Mouse (Mus musculus) hematopoietic stem cell, adult 5-6 weeks (primary cell): ENCODE measurements around the gene Gpd1. TPM values are rescaled to one million over a fixed set of nuclear protein-coding genes. Genes with fewer than 3 reads are reported as not detected.

ENCODE experiments used
- ATAC-seq, 2 experiments: fragments of 125-278 bp in 1 of 2; replicated peaks in 1 of 2; 2 replicates each; pipeline ENCODE4 v1.8.0; 2016 to 2017; ENCODE audit warnings: inconsistent platforms in 2 of 2, mild to moderate bottlenecking in 2 of 2, moderate number of reproducible peaks in 2 of 2, low read depth in 1 of 2, moderate TSS enrichment in 1 of 2; ENCODE audit not compliant: low FRiP score in 2 of 2, poor library complexity in 2 of 2, severe bottlenecking in 2 of 2, insufficient read depth in 1 of 2, low TSS enrichment in 1 of 2
- total RNA-seq: library from RNA; stranded (forward); fragments of 172-1452, 232-1000 nt; gene quantifications from 2 replicates; pipeline ENCODE4 v1.2.3, GENCODE M21; 2017

Gpd1 gene
- total RNA-seq = 0.74 and 1.7 TPM in 2 replicates

DNA sequence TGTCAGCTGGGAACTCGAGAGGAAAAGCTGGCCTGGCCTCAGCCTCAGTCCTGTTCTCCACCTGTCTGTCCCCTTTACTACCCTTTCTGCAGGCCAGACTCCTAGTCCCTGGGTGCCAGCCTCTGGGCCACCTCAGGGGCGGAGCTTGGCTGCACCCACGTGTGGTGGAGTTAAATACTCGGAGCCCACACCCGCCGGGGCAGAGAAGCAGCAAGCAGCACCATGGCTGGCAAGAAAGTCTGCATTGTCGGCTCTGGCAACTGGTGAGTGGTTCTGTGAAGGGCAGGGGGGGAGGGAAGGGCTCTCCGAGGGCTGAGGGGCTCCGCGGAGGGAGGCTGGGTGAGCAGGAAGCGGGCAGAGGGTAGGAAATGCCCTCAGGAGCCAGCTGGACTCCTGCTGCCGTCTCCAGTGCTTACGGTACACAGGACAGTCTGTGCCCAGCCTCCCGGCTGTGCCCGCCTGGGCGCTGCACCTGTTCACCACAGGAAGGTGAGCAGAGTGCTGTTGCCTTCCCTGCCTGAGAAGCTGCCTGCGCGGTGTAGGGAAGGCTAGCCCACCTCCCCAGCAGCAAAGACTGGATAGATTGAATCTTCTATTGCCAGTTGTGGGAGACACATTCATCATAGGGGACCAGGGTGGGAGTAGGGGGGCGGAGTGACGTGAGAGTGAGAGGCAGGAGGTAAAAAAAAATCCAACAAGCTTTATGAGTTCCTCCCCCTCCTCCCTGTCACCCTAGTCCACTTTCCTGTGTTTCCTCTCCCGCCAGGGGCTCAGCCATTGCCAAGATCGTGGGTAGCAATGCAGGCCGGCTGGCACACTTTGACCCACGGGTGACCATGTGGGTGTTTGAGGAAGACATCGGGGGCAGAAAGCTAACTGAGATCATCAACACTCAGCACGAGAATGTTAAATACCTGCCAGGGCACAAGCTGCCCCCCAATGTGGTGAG, at the start of gene Gpd1:
Gene Gpd1 (plus strand): TSS at position 130 of the 949 bp plus-strand sequence.
- ATAC-seq = peak; percentile 44 to 50

DNA sequence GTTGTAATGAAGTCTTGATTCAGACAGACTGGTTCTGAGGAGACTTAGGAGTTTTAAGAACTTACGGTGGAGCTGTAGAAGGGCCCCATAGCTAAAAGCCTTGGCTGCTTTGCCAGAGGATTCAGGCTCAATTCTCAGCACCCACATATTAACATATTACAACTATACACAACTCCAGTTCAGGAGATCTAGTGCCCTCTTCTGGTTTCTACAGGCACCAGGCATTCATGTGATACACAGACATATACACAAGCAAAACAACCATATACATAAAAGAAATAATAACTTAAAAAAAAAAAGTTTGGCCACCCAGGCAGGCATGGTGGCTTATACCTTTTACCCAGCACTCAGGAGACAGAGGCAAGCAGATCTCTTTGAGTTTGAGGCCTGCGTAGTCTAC, 49.8 kb upstream of the Gpd1 start:
- no peak for ATAC-seq

DNA sequence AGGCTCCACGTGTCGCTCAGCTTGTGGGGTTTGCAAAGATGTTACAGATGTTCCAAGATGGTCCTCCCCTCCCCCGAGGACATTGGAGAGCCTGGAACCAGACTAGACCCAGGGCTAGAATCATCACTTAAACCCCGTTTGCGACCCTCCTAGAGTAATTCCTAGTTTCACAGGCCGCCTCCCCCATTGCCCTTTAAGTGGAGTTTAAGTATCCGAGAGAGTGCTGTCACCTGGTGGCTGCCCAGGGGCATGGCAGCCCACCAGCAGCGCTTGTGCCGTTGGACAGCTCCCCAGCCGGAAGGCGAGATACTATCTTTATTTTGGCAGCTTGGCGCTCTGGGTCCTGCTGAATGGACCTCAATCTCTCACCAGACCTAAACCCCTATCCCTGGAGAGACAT, 48.4 kb upstream of the Gpd1 start:
- ATAC-seq = peak; percentile 58 to 63; a peak in 3 of 4 replicates

DNA sequence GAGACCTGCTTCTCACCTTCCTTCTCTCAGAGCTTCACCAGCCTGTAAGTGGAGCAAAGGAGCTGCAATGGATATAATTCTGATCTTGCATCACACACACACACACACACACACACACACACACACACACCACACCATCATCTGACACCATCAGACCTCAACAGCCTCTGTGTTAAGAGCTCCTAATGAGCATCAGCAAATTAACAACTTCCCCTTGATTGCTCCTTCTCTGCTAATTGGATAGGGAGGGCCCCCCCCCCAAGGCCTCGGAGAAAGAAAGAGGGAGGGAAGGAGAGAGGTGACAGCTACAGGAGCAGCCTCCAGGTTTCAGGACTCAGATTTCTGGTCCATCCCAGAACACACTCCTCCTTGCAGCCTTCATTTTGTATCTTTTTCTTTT, 47.9 kb upstream of the Gpd1 start:
- no peak for ATAC-seq

DNA sequence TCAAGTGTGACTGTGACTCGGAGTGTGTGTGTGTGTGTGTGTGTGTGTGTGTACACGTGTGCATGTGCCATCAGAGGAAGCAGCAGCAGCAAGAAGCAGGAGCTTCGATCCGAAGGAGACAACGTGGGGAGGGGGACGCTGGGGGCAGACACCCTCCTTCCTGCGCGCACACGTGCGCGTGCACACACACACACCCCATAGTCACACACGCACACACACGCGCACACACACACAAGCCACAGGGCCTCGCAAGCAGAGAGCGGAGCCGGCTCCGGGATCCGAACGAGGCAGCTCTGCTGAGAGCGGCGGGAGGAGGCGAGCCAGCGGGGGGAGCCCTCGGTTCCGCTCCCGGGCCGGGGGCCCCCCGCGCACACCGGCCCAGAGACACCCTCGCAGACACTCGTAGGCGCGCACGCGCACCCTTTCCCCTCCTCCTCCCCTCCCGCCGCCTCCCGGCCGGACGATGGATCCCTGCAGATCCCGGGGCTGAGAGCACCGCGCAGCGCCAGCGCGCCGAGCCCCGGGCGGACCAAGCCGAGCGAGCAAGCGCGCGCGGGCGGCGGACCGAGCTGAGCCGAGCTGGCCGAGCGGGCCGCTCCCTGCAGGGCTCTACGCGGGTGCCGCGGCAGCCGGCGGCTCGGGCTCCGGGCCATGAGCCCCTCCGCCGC, 47.0 kb upstream of the Gpd1 start, which contains the start of gene Asic1:
Gene Asic1 (plus strand): TSS at position 215 of the 668 bp plus-strand sequence.
- ATAC-seq = no peak

DNA sequence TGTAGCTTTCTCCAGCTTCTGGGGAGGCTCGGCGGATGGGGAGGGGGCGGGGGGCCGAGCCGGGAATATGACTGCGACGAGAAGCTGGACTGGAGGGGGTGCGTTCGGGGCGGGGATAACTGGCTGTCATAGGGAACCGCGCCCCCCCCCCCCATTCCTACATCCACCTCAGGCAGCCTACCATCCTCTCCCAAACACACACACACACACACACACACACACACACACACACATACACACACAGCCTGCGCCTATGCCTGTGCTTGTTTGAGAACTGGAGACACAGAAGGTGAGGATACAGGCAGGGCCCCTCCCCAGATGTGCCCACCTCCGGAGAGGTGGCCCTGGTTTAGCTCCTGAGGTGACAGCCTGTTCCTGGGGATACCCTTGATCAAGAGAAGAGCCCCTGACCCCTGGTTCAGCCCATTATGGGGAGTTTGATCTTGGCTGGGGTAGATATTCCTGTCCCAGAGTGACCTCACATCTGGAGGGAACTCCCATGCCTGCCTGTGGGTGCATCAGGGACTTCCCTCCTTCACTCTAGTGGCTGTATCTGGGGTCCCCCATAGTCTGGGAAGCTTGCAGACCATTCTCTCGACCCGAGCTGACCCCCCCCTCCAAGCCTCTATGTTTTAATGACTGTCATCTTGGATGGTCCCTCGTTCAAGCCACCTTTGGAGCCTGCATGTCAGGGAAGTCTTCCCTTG, 46.2 kb upstream of the Gpd1 start:
- ATAC-seq = no peak

DNA sequence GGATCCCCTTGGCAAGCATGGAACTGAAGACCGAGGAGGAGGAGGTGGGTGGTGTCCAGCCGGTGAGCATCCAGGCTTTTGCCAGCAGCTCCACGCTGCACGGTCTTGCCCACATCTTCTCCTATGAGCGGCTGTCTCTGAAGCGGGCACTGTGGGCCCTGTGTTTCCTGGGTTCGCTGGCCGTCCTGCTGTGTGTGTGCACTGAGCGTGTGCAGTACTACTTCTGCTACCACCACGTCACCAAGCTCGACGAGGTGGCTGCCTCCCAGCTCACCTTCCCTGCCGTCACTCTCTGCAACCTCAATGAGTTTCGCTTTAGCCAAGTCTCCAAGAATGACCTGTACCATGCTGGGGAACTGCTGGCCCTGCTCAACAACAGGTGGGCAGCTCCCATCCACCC, 45.5 kb upstream of the Gpd1 start:
- peak in 1 of 2 experiments; percentile 19; a peak in 1 of 4 replicates for ATAC-seq

DNA sequence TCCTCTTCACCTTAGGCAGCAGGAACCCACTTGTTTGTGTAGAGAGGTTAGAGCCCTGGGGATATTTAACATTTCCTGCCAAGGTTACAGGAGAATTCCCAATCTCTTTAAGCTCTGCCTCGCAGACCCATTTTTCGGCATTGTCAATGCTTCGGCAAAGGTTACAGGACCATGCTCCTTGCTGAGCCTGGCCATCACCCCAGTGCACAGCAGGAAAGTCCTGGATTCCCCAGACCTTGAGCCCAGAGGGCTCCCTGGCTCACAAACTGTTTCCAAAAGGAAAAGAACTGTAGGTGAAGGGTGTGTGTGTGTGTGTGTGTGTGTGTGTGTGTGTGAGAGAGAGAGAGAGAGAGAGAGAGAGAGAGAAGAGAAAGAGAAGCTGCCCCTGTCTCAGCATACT, 42.4 kb upstream of the Gpd1 start:
- no peak for ATAC-seq

DNA sequence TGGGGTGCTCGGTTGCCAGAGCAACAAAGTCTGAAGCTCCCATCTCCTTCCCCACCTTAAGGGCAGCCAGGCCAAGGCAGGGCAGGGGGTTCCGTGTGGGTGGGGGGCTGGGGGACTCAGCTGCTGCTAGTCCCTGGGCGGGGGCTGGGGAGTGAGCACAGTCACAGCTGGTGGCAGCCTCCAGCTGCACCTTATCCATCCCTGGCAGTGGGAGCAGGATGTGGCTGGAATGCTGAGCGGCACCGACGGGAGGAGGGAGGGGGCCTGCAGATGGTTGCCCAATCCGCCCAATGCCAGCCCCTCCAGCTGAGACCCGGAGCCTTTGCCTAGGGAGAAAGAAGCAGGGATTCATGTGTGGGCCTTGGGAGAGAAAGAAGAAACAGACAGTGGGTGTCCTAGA, 40.2 kb upstream of the Gpd1 start:
- no peak for ATAC-seq

DNA sequence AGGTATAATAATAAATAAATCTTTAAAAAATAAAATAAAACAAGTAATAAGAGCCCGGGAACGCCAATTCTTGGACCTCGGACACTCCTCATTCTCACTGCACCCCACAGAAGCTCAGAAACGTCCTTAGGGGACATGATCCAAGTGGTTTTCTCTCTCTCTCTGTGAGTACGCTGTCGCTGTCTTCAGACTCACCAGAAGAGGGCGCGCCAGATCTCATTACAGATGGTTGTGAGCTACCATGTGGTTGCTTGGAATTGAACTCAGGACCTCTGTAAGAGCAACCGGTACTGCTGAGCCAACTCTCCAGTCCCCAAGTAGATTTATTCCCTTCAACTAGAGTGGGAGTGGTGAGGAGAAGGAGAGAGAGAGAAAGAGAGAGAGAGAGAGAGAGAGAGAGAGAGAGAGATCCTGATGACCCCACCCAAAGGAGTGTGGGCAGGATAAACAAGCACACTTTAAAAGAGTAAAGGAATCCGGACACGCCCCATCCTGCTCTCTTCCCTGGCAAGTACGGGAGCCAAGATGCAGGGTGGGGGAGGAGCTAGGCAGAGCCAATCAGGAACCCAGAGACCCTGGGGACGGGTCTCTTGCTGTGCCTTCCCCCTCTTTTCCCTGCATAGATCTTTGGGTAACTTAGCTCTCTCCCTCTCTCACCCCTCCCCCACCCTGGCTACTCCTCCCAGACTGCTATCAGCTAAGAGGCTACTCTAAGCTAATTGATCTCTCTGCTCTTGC, 39.1 kb upstream of the Gpd1 start:
- no peak for ATAC-seq

DNA sequence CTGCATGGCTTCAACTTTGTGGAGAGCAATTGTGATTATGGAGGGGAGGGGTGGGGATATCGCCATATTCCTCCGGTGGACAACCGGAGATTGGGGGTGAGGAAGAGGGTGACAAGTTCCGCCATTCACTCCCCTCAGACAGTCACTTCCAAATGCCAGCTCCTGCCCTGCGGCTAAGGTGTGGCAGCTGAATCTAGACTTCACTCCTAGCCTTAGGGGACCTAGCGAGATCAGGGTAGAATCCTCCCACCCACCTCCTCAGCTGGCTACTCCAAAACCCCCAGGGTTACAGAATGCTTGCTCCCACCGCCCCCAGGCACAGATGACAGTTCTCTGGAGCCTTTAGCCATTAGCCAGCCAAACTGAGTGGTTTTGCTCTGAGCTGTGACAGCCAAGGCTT, 38.3 kb upstream of the Gpd1 start:
- ATAC-seq = no peak

DNA sequence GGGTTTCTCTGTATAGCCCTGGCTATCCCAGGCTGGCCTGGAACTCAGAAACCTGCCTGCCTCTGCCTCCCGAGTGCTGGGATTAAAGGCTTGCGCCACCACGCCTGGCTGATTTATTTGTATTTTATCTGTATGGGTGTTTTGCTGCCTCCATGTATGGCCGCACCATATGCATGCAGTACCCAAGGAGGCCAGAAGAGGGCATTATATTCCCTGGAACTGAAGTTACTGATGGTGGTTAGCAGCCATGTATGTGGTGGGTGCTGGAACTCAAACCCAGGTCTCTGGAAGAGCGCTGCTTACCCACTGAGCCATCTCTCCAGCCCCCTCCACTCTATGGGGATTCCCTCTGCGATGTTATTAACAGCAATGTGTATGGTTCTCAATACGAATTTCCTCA, 34.4 kb upstream of the Gpd1 start:
- ATAC-seq = no peak

DNA sequence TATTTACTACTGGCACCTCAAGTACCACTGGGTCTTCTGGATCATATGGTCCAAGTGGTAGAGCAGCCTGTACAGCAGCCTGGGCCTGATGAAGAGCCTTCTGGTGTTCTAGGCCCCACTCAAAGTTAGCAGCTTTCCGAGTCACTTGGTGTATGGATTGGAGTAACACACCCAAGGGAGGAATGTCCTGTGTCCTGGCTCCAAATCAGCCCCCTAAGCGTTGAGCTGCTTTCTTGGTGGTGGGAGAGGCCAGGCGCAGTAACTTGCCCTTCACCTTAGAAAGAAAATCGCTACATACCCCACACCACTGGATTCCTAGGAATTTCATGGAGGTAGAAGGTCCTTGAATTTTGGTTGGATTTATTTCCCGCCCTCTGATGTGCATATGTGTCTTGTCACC, 33.2 kb upstream of the Gpd1 start:
- ATAC-seq = no peak

DNA sequence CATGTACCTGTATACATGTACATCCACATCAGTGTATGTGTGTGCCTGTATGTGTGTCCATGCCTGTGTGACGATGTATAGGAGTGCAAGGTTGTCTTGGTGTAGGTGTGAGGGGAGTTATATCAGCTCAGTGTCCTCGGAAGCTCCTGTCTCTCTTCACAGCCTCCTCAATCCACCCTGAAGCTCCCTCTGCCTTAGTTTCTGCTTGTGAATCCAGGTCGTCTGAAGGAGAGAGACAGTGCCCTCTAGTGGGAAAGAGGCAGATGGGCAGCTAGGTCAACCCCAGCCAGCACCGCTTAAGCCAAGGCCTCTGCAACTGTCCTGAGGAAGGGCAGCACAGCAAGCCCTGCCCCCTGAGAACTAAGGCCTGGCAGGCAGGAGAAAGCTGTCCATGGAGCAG, 28.6 kb upstream of the Gpd1 start:
- ATAC-seq = peak; percentile 72 to 74

DNA sequence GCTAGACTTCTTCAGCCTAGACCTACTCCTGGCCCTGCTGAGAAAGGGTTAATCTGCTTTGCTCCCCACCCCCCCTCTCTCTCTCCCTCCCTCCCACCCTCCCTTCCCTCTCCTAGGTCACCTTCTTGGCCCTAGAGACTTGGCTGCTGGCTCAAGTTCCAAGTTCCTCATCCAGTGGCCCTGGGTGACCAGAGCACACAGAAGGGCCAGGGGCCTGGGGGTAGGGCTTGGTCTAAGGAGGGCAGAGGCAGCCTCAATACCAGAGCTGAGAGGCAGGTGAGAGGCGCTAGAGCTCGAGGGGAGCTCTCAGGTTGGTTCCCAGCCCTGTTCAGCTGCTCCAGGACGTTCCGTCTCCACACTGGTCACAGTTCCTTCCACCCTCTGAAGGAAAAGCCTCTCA, 26.4 kb upstream of the Gpd1 start:
- no peak for ATAC-seq

DNA sequence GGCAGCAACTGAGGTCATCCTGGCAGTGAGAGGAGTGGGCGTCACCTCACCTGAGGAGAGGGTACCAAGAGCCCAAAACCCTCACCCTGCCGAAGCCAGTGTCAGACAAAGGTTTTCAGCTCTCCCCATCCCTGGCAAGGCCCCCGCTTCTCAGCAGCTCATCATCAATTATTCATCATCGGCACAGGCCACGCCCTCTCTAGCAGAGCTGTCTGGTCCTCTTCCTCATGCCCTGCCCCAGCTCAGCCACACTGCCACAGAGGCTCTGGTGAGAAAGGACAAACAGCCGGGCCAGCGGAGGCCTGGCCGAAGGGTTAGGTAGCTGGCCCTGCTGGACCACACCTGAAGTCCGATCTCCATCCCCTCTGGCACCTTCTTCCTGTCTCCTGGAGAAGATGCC, 25.3 kb upstream of the Gpd1 start:
- ATAC-seq = no peak

DNA sequence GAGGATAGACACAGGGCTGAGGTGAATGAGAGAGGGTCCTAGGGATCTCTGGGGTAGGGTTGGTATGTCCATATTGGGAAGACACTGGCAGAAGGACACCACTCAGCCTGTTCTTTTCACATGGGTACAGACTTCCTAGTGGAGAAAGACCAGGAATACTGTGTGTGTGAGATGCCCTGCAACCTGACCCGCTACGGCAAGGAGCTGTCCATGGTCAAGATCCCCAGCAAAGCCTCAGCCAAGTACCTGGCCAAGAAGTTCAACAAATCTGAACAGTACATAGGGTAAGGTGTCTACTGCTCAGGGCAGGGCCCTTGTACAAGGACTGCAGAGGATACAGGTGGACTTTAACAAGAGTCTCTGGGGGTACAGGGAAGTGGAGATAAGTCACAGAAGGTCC, 20.0 kb upstream of the Gpd1 start:
- no peak for ATAC-seq
